Mouse (Mus musculus) megakaryocyte-erythroid progenitor cell, adult 5-6 weeks (primary cell): ENCODE measurements at regions not wholly inside any gene's neighbourhood (a gene's known extent, or its start where the extent isn't known, plus 50 kb on each side); places are given as distances from the start of the nearest gene placed in this dataset.

Source experiments
- ATAC-seq: replicated peaks from 2 replicates; pipeline ENCODE4 v1.8.0; 2016; ENCODE audit warnings: mild to moderate bottlenecking, inconsistent platforms; ENCODE audit not compliant: severe bottlenecking, poor library complexity, low FRiP score, low TSS enrichment

DNA sequence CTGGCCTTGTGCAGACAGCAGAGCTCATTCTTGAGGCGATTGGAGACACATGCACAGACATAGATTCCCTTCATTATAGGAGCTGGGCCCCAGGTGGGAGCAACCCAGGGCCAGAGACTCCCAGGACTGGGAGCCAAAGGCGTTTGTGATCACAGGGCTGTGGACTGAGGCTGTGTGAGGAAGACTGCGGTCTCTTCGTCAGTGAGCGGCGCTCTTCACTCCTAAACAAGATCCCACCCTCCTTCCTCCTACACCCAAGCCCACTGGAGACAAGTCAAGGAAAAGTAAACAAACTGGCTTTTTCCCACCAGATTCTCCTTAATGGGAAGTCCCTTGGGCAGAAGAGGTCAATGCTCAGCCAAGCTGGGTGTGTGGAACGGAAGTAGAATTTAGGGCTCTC is 157.7 kb upstream of the Cadm1 start:
- no peak for ATAC-seq

- ATAC-seq = no peak
Observed at GRCm38 (mm10) chr9:47374086-47374485, 155.9 kb upstream of the Cadm1 start.

DNA sequence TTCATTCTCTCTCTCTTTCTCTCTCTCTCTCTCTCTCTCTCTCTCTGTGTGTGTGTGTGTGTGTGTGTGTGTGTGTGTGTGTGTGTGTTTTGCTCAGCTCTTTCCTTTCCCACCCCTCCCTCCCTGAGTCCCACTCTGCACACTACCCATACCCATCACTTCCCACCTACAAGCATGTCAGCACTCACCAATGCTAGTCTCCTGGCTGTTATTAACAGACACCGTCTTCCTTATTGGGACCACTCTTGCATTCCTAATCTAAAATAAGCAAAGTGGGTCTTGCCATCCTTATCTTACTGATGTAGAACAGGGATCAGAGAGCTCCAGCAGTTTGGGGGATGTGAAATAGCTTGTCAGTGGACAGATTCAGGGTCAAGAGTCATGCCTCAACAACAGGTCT is 153.3 kb upstream of the Cadm1 start:
- no peak for ATAC-seq

DNA sequence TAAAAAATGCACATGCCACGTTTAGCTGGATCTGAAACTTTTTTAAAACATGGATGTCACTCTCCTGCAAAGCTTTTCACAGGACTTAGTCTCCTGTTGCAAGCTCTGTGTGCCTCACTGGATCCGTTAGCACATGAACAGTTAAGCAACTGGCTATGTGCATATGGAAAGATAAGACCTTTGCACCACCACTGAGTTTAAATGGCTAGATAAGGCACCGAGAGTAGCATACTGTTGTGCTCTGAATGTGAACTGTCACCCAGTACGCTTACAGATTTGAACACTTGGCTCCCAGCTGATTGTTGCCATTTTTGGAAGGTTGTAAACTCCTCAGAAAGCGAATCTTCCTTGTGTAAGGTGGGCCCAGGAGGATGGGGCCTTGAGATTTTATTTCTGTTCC is 151.4 kb upstream of the Cadm1 start:
- no peak for ATAC-seq

GRCm38 (mm10) chr9:47380361-47380760 is 149.6 kb upstream of the Cadm1 start:
- ATAC-seq = no peak

DNA sequence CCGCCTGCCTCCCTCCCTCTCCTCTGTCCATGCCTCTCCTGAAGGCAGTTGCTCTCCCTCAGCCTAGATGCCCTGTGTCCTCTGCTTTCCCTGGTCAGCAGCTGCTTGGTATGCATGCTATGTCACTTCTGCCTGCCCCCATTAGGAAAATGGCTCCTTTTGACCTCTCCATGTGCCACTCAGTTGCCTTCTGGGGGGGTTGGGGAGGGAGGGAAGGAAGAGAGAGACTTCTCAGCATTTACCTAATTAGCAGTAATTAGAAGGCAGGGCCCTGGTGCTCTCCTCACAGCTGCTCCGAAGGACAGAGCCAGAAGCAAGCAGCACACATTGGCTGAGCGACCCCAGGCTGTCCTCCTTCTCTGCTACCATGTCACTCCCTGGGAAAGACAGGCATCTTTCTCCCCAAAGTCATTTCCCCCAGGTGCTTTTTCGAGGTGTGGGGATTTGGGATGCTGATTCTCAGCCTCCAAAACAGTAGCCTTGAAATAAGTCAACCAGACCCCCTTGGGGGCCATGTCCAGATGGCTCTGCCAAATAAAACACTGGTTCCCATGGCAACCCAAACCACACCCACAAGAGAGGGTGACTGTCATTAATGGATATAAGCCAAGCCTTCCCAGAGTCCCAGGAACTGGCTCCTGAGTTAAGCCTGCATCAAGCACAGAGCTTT is 145.7 kb upstream of the Cadm1 start:
- ATAC-seq = no peak

DNA sequence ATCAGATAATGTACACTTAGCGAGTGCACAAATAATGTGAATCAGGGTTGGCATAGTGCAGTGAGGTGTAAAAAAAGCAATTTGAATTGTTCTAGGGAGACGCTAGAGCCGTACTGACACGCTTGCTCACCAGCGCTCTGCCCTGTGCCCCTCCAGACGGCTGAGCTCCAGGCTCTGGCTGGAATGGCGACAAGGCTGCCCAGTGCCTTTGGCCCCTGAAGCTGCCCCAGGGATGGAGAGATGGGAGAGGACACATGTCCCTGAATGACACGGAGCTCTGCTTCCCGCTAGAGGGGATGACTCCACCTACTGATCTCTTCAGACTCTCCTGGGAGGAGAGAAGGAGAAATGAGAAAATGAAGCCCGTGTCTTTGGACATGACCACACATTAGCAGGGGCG is 143.3 kb upstream of the Cadm1 start:
- no peak for ATAC-seq

GRCm38 (mm10) chr9:47387221-47387620 is 142.8 kb upstream of the Cadm1 start:
- no peak for ATAC-seq

- no peak for ATAC-seq
Observed at GRCm38 (mm10) chr9:47387716-47388300, 142.2 kb upstream of the Cadm1 start.

DNA sequence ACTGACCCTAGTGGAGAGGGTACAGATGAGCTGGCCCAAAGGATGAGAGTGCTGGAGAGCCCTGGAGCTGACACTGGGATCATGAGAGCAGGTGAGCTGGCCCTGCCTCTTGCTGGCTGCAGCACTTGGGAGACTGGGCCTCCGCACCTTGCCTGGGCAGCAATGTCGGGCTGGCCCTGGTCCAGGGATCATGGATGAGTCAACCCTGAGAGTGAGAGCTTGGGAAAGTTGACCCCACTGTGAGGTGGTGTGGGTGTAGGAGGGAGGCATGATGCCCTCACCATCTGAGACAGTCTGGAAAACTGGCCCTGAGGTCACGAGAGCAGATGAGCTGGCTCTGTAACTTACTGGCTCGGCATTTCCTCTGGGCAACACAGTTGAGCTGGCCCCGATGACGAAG is 140.1 kb upstream of the Cadm1 start:
- ATAC-seq = no peak

GRCm38 (mm10) chr9:47391669-47392068 is 138.3 kb upstream of the Cadm1 start:
- ATAC-seq = no peak

DNA sequence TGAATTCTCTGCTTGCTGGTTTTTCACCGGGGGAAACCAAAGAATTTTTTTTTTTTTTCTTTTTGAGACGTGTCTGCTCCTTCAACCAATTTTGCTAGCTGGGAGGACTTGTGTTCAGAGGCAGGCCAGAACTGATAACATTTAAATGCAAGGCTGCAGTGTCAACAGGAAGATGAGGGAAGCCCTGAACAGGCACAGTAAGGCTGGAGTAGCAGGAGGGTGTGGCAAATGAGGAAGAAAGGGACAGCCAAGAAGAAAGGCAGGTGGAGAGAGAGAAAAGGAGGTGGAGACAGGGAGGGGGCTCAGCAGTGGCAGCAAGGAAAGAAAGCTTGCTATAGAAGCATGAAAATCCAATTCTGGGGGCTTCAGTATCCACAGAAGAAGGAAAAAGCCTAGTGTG is 130.4 kb upstream of the Cadm1 start:
- no peak for ATAC-seq

- ATAC-seq = no peak
Observed at GRCm38 (mm10) chr9:47400117-47400823, 129.7 kb upstream of the Cadm1 start.

- no peak for ATAC-seq
Observed at GRCm38 (mm10) chr9:47401511-47401910, 128.5 kb upstream of the Cadm1 start.

GRCm38 (mm10) chr9:47403317-47403716 is 126.7 kb upstream of the Cadm1 start:
- no peak for ATAC-seq

GRCm38 (mm10) chr9:47404821-47405220 is 125.2 kb upstream of the Cadm1 start:
- no peak for ATAC-seq

DNA sequence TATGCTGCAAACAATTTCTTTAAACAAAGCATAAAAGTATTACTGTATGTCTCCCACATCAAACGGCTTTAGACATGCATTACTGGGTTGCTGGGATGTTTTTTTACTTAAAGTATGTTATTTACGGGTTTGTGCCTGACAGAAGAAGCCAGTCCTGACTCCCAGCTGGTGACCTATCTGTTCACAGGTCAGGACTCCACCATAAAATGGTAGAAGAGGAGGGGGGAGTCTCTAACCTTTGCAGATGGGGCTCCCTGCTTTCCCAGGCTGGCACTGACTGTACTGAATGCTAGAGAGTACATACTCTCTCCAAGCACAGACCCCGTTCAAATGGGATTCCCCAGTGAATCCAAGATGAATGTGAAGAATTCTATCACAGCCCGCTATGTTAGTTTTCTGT is 124.4 kb upstream of the Cadm1 start:
- ATAC-seq = no peak

GRCm38 (mm10) chr9:47407007-47407670 is 122.8 kb upstream of the Cadm1 start:
- ATAC-seq = no peak

DNA sequence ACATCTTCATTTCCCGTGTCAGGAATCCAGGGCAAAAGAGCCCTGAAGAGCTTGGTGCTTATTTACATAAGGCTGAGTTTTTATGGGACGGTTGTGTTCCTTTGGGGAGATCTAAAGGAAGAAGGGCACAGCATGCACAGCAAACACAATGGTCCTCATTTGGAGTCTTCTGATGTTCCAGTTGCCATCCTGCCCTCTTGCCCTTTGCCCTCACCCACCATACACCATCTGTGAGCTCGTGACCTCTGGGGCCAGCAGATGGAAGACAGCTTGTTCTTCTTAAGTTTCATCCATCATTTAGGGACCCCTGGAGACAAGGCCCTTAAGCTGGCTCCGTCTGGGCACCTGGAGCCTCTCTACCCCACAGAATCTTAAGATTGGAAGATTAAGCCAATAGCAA is 121.9 kb upstream of the Cadm1 start:
- ATAC-seq = no peak

- ATAC-seq = no peak
Observed at GRCm38 (mm10) chr9:47409579-47409978, 120.4 kb upstream of the Cadm1 start.

DNA sequence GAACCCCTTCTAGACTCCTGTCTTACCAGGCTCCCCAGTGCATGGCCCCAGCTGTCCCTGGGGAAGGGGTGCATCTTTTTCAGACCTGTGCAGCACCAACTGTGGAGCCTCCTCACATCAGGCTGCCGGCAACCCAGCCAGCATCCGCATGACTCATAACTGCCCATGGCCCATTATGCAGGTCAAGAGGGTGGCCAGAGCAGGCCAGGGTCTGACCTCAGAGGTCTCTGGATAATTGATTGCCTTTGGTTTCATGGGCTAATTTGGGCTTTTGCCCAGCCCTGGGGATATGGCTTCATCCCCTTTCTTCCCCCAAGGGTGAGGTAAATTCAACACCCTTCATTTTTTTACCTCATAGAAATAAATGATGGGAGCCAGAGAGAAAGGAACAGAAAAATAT is 117.2 kb upstream of the Cadm1 start:
- ATAC-seq = no peak
